Mouse (Mus musculus): ENCODE data around the gene Gnl3l. TPM values are rescaled to one million over a fixed set of nuclear protein-coding genes. Genes with fewer than 3 reads are reported as not detected.
A peak's percentile ranks its signal among the peaks of the same experiment; 100 is the strongest.

The Gnl3l gene
- polyA plus RNA-seq (2014; fragmentation: Nextera tagmentation; extraction: Ambion mirVana) = 29.0 and 32.8 TPM in 2 replicates

DNA sequence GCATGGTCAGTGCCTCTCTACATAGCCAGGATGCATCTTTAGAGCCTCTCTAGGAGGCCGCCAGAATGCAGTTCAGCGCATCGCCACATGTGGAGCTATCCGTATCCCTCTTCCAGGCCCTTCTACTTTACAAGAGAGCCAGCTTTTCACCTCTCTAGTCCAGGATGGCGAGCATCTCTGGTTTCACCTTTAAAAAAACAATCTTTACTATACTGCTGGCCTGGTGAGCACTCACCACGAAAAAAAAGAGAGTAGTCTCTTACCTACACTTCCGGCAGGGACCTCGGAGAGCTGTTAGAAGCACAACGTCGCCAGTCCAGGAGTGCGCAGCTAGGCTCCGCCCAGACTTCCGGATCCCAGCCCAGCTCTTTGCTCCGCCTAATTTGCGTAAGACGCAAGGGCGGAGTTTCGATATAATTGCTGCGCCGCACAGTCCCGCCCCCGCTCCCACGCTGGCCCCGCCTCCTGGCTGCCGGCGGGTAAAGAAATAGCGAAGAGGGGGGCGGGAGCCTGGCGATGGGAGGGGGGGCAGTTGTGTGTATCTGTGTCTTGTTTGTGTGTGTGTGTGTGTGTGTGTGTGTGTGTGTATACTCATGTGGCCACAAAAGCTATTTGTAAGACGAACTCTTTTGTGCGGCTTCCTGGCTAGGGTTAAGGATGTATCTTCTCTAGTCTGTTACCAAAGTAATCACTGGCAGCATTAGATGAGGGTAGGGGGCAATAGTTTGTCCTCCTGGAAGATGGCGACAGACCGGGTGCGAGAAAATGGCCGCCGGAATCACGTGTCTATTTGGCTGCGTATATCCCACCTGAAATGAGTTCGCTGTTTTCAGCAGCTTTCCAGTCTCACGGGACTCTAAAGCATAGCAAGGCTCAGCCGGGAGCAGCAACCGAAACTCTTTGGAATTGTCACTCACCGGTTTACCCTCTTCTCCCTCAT is at the start of gene Gnl3l:
Gene Gnl3l, minus strand, starts transcription at position 385 of the 940 bp plus-strand sequence.
- Histone ChIP-seq H3K9ac (ENCODE audit: low read length) (peak within 1 kb of the TSS; percentile 35; the same call in 1 of the 2 replicates), H3K27me3 (ENCODE audit: control insufficient read depth, insufficient read depth, low read length) (no peaks in the 10 kb centered on the region), H3K4me2 (ENCODE audit: low read depth, severe bottlenecking) (peak within 1 kb of the TSS; percentile 52), H3K27ac (replicated peaks; ENCODE audit: low read depth, low read length) (peak within 1 kb of the TSS; percentile 75), H3K9me3 (ENCODE audit: control insufficient read depth, low read length) (no peaks in the 10 kb centered on the region), H3K36me3 (ENCODE audit: control insufficient read depth, insufficient read depth, low read length) (no peaks in the 10 kb centered on the region), H3K4me3 (ENCODE audit: low read depth, low read length) (peak within 1 kb of the TSS; percentile 39), H3K4me1 (ENCODE audit: control insufficient read depth, insufficient read depth, low read length) (no peaks in the 10 kb centered on the region)
- ATAC-seq (ENCODE audit: insufficient number of reproducible peaks, low FRiP score, low TSS enrichment, low read depth) (peak; percentile 97), DNase-seq (ENCODE audit: low spot score) (peak; percentile 87)
- 24% methylated on average over 43 of the region's 43 CpGs for WGBS

DNA sequence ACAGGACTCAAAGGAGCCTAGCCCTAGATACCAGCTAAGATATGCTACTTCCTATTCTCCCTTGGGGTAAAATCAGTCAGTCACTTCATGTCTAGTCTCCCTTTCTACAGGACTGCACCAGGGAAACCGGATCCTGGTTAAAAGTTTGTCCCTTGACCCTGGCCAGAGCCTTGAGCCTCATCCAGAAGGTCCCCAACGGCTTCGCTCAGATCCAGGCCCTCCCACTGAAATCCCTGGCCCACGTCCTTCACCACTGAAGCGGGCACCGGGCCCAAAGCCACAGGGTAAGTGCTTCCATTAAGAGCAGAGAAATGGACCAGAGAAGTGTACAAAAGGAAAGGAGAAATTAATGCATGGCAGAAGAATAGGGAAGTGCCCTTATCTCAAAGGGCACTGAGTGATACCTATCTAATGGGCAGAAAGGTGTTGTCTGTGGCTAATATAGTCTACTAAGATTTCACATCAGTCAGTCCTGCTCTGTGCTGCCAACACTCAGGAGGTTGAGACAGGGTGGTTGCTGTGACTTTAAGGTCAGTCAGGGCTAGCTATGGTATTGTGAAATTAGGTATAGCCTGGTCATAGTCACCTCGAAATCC is 49.0 kb upstream of the Gnl3l start:
- DNase-seq (ENCODE audit: low spot score) = no peak
- Histone ChIP-seq H3K9me3 (ENCODE audit: control insufficient read depth, low read length) (no peaks in the 10 kb centered on the region), H3K27me3 (ENCODE audit: control insufficient read depth, insufficient read depth, low read length) (no peaks in the 10 kb centered on the region), H3K4me2 (ENCODE audit: low read depth, severe bottlenecking) (no peak overlapping the region), H3K36me3 (ENCODE audit: control insufficient read depth, insufficient read depth, low read length) (no peaks in the 10 kb centered on the region), H3K4me3 (ENCODE audit: low read depth, low read length) (no peak overlapping the region), H3K9ac (ENCODE audit: low read length) (no peak overlapping the region), H3K4me1 (ENCODE audit: control insufficient read depth, insufficient read depth, low read length) (no peaks in the 10 kb centered on the region), H3K27ac (replicated peaks; ENCODE audit: low read depth, low read length) (no peak overlapping the region)
- WGBS = 86% methylated on average over 7 of the region's 7 CpGs
- ATAC-seq (ENCODE audit: insufficient number of reproducible peaks, low FRiP score, low TSS enrichment, low read depth) = no peak

DNA sequence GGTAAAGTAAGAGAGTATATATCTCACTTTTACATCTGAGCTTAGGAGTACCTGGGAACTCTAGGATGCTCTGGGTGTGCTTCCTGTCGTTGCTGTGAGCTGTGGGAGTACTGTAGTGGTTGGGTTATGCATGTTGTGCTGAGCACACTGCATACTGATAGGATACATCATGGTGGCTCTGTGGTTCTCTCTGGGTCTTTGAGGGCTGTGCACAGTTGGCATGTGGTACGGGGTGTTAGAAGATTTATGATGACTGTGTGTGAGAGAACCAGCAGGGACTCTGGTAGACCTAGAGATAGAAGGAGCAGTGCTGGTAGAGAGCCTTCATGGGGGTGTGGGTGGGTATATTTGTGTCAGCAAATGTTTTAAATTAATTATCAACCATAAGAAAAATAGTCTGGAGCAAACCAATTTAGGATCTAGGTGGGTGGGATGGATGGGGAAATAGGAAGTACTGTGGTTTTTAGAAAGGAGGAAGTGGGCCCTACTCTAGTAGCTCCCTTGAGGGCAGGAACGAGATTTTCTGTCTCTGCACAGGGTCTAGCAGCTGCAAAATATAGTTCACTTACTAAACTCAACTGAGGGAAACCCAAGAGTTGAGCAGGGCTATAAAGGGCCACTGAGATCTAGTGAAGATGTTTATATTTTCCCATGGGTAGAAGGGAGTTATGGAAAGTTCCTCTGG is 44.6 kb upstream of the Gnl3l start:
- ATAC-seq (ENCODE audit: insufficient number of reproducible peaks, low FRiP score, low TSS enrichment, low read depth) = no peak

DNA sequence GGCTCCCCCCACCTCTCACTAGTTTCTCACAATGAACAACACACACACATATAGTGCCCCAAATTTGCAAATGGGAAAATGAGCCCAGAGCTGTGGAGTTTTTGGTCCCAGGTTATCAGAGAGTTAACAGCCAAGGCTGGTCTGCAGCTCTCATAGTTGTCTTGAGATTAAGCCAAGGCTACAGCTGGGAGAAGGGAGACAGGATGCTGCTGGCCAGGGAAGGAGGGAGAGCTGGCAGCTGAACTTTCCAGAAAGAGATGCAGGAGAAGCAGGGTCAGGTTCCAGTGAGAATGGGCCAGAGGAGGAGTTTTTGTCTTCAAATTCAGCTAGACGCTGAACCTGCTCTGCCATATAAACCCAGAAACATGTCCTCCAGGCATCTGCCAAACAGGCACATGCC is 42.2 kb upstream of the Gnl3l start:
- H3K9ac ChIP-seq (ENCODE audit: low read length) = no peak overlapping the region
- no peak overlapping the region for H3K4me3 ChIP-seq (ENCODE audit: low read depth, low read length)
- ATAC-seq (ENCODE audit: insufficient number of reproducible peaks, low FRiP score, low TSS enrichment, low read depth) (no peak), DNase-seq (ENCODE audit: low spot score) (no peak)
- no peaks in the 10 kb centered on the region for H3K36me3 ChIP-seq (ENCODE audit: control insufficient read depth, insufficient read depth, low read length)
- H3K27ac ChIP-seq (replicated peaks; ENCODE audit: low read depth, low read length) = no peak overlapping the region
- 0 out of 2 replicates have a peak, but pooled peaks cover 2% of the 10 kb centered on the region for H3K27me3 ChIP-seq (ENCODE audit: control insufficient read depth, insufficient read depth, low read length)
- WGBS = 73% methylated on average over 1 of the region's 1 CpGs
- H3K4me2 ChIP-seq (ENCODE audit: low read depth, severe bottlenecking) = no peak overlapping the region
- peaks cover 3% of the 10 kb centered on the region; the same call in 1 of the 2 replicates for H3K4me1 ChIP-seq (ENCODE audit: control insufficient read depth, insufficient read depth, low read length)
- no peaks in the 10 kb centered on the region for H3K9me3 ChIP-seq (ENCODE audit: control insufficient read depth, low read length)

More for the DNA sequence above, 44.6 kb upstream of the Gnl3l start:
- Histone ChIP-seq H3K27ac (replicated peaks; ENCODE audit: low read depth, low read length) (no peak overlapping the region), H3K36me3 (ENCODE audit: control insufficient read depth, insufficient read depth, low read length) (no peaks in the 10 kb centered on the region), H3K27me3 (ENCODE audit: control insufficient read depth, insufficient read depth, low read length) (0 out of 2 replicates have a peak, but pooled peaks cover 2% of the 10 kb centered on the region), H3K4me2 (ENCODE audit: low read depth, severe bottlenecking) (no peak overlapping the region), H3K9ac (ENCODE audit: low read length) (no peak overlapping the region), H3K9me3 (ENCODE audit: control insufficient read depth, low read length) (no peaks in the 10 kb centered on the region), H3K4me1 (ENCODE audit: control insufficient read depth, insufficient read depth, low read length) (no peaks in the 10 kb centered on the region), H3K4me3 (ENCODE audit: low read depth, low read length) (no peak overlapping the region)
- DNase-seq (ENCODE audit: low spot score) = no peak
- WGBS = 57% methylated on average over 3 of the region's 3 CpGs

DNA sequence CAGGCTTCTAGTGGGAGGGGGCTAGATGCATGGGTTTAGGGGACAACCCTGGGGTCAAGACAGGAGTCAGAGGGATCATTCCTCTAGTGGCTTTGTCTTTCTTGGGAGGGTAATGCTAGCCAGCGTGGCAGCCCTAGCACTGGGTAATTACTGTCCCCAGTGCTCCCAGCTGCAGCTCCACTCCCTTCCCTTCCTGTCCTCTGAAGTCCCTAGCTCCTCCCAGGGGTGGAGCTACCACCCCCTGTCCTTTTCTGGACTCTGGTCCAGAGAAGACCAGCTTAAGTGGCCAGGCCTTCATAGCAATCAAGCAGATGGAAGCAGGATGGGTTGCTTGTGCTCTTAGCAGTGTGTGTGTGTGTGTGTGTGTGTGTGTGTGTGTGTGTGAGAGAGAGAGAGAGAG is 38.4 kb upstream of the Gnl3l start:
- no peaks in the 10 kb centered on the region for H3K9me3 ChIP-seq (ENCODE audit: control insufficient read depth, low read length)
- WGBS = 23% methylated on average over 1 of the region's 1 CpGs
- H3K4me2 ChIP-seq (ENCODE audit: low read depth, severe bottlenecking) = no peak overlapping the region
- DNase-seq (ENCODE audit: low spot score) (peak; percentile 27), ATAC-seq (ENCODE audit: insufficient number of reproducible peaks, low FRiP score, low TSS enrichment, low read depth) (0 out of 2 replicates have a peak, but pooled peaks have one; percentile 61)
- no peaks in the 10 kb centered on the region for H3K36me3 ChIP-seq (ENCODE audit: control insufficient read depth, insufficient read depth, low read length)
- no peak overlapping the region for H3K4me3 ChIP-seq (ENCODE audit: low read depth, low read length)
- no peak overlapping the region for H3K9ac ChIP-seq (ENCODE audit: low read length)
- no peak overlapping the region for H3K27ac ChIP-seq (replicated peaks; ENCODE audit: low read depth, low read length)
- 0 out of 2 replicates have a peak, but pooled peaks cover 2% of the 10 kb centered on the region for H3K27me3 ChIP-seq (ENCODE audit: control insufficient read depth, insufficient read depth, low read length)
- peaks cover 7% of the 10 kb centered on the region; the same call in 1 of the 2 replicates for H3K4me1 ChIP-seq (ENCODE audit: control insufficient read depth, insufficient read depth, low read length)

DNA sequence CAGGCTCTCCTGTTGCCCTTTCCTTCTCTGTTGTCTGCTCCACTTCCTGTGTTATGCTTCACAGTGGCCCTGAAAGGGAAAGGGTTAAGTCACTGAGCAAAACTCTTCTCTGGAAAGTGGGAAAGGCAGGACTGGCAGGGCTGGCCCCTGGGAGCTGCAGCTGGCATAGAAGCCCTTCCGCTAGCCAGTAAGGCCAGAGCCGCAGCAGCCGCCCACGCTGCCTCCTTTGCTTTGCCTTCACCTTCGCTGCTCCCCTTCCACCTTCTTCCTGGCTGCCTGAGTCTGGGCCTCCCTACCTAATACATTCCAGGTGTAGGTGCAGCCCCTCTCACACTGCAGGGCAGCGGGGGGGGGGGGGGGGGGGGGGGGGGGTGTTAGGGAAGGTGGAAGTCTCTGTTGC is 37.4 kb upstream of the Gnl3l start:
- H3K9ac ChIP-seq (ENCODE audit: low read length) = no peak overlapping the region
- no peak overlapping the region for H3K4me3 ChIP-seq (ENCODE audit: low read depth, low read length)
- peak; percentile 58; the same call in 1 of the 2 replicates for ATAC-seq (ENCODE audit: insufficient number of reproducible peaks, low FRiP score, low TSS enrichment, low read depth)
- WGBS = 50% methylated on average over 5 of the region's 6 CpGs
- no peaks in the 10 kb centered on the region for H3K36me3 ChIP-seq (ENCODE audit: control insufficient read depth, insufficient read depth, low read length)
- DNase-seq (ENCODE audit: low spot score) = peak; percentile 59
- peaks cover 9% of the 10 kb centered on the region; the same call in 1 of the 2 replicates for H3K4me1 ChIP-seq (ENCODE audit: control insufficient read depth, insufficient read depth, low read length)
- H3K27ac ChIP-seq (replicated peaks; ENCODE audit: low read depth, low read length) = peak overlapping the region; percentile 79
- H3K27me3 ChIP-seq (ENCODE audit: control insufficient read depth, insufficient read depth, low read length) = no peaks in the 10 kb centered on the region
- no peaks in the 10 kb centered on the region for H3K9me3 ChIP-seq (ENCODE audit: control insufficient read depth, low read length)
- 0 out of 2 replicates have a peak overlapping the region, but pooled peaks have one; percentile 12 for H3K4me2 ChIP-seq (ENCODE audit: low read depth, severe bottlenecking)

DNA sequence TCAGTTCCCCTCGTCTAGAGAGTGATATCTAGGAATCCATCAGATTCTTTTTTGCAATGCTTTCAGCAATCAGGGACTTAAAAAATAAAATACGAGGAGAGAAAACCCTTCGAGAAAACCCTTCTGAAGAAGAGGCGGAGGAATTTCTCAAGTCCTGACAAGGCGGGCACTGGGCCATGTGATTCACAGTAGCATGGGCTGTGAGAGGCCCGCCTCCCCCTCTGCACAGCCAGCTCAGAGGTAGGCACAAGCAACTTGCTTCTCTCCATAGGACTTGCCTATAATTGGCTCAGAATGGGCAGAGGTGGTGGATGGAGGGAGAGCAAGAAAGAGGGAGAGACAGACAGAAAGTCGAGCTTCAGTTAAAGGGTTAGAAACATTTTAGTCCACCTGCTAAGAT is 33.2 kb upstream of the Gnl3l start:
- Histone ChIP-seq H3K27me3 (ENCODE audit: control insufficient read depth, insufficient read depth, low read length) (no peaks in the 10 kb centered on the region), H3K9ac (ENCODE audit: low read length) (no peak overlapping the region), H3K4me3 (ENCODE audit: low read depth, low read length) (no peak overlapping the region), H3K4me2 (ENCODE audit: low read depth, severe bottlenecking) (no peak overlapping the region), H3K27ac (replicated peaks; ENCODE audit: low read depth, low read length) (no peak overlapping the region), H3K4me1 (ENCODE audit: control insufficient read depth, insufficient read depth, low read length) (peaks cover 9% of the 10 kb centered on the region; the same call in 1 of the 2 replicates), H3K36me3 (ENCODE audit: control insufficient read depth, insufficient read depth, low read length) (no peaks in the 10 kb centered on the region), H3K9me3 (ENCODE audit: control insufficient read depth, low read length) (no peaks in the 10 kb centered on the region)
- no peak for DNase-seq (ENCODE audit: low spot score)
- WGBS = 75% methylated on average over 7 of the region's 7 CpGs
- no peak for ATAC-seq (ENCODE audit: insufficient number of reproducible peaks, low FRiP score, low TSS enrichment, low read depth)
